Mouse (Mus musculus) left cerebral cortex, postnatal 10 days (tissue): Measurements from ENCODE around the gene Anapc2. TPM values are rescaled to one million over a fixed set of nuclear protein-coding genes. Genes with fewer than 3 reads are reported as not detected.
A peak's percentile ranks its signal among the peaks of the same experiment; 100 is the strongest.

Experiments
- DNase-seq, 2 experiments: peaks; one replicate each; pipeline ENCODE4 v3.0.0; 2021 to 2022; ENCODE audit warnings: low spot score in 2 of 2, mixed read lengths in 1 of 2; ENCODE audit errors: extremely low spot score in 1 of 2
- intact Hi-C: fragments of 180-260 bp; cut with DNase I; formaldehyde crosslinking; loops from one replicate; pipeline ENCODE4 v1.15.1; 2025
- total RNA-seq, 2 experiments: library from RNA; stranded (reverse); gene quantifications; 2 replicates each; pipeline ENCODE4 v1.2.3; 2021

The Anapc2 gene
- 10 to 100 TPM; 79.7 to 85.1 TPM for total RNA-seq

- DNase-seq = peak; percentile 96 to 99
- intact Hi-C loops = no loop called here
Measured at GRCm38 (mm10) chr2:25271827-25272511, at the start of gene Anapc2, which contains the start of gene Ssna1. Gene Anapc2 (plus strand): TSS chr2:25272478. Gene Ssna1 (minus strand): TSS chr2:25272438.

- intact Hi-C loops = no loop called here
- DNase-seq = peak; percentile 38 to 89
Measured at GRCm38 (mm10) chr2:25223681-25224491, 48.4 kb upstream of the Anapc2 start.

- DNase-seq = no peak
- intact Hi-C loops = no loop called here
Measured at GRCm38 (mm10) chr2:25224492-25224765, 47.8 kb upstream of the Anapc2 start, which contains the start of gene Tubb4b. Gene Tubb4b (minus strand): TSS chr2:25224702.

GRCm38 (mm10) chr2:25224766-25225752 is 47.2 kb upstream of the Anapc2 start:
- DNase-seq = peak; percentile 99 to 100
- intact Hi-C loops = no loop called here

DNA sequence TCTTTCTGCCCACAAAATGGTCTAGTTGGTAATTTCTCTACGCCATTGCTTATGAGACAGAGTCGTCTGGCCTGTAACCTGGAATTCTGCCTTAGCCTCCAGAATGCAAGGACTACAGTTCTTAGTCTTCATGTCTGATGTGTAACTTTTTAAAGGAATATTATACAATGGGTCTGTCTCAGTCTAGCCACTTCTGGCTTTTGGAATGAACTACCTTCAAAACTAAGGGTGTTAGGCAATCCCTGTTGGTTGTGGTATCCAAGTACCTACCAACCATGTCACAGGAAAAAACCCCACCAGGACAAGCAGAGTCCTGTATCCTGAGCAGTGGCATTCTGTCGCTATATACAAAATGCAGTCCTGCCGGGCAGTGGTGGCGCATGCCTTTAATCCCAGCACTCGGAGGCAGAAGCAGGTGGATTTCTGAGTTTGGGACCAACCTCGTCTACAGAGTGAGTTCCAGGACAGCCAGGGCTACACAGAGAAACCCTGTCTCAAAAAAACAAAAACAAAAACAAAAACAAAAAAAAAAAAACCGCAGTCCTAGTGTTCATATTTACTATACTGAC is 46.4 kb upstream of the Anapc2 start:
- intact Hi-C loops = no loop called here
- no peak for DNase-seq

- intact Hi-C loops = no loop called here
- DNase-seq = peak; percentile 60
Measured at GRCm38 (mm10) chr2:25226864-25227263, 45.4 kb upstream of the Anapc2 start.

GRCm38 (mm10) chr2:25227406-25227805 is 44.9 kb upstream of the Anapc2 start:
- intact Hi-C loops = no loop called here
- DNase-seq = no peak

- intact Hi-C loops = no loop called here
- peak; percentile 82 to 92 for DNase-seq
Measured at GRCm38 (mm10) chr2:25228431-25228889, 43.8 kb upstream of the Anapc2 start.

- intact Hi-C loops = no loop called here
Measured at GRCm38 (mm10) chr2:25228995-25229530, 43.2 kb upstream of the Anapc2 start.

GRCm38 (mm10) chr2:25229582-25229981 is 42.7 kb upstream of the Anapc2 start:
- intact Hi-C loops = no loop called here
- no peak for DNase-seq

More at GRCm38 (mm10) chr2:25228995-25229530, 43.2 kb upstream of the Anapc2 start:
- DNase-seq = no peak

GRCm38 (mm10) chr2:25230581-25230980 is 41.7 kb upstream of the Anapc2 start:
- no peak for DNase-seq
- intact Hi-C loops = no loop called here

- no peak for DNase-seq
- intact Hi-C loops = no loop called here
Measured at GRCm38 (mm10) chr2:25231038-25231437, 41.2 kb upstream of the Anapc2 start.

DNA sequence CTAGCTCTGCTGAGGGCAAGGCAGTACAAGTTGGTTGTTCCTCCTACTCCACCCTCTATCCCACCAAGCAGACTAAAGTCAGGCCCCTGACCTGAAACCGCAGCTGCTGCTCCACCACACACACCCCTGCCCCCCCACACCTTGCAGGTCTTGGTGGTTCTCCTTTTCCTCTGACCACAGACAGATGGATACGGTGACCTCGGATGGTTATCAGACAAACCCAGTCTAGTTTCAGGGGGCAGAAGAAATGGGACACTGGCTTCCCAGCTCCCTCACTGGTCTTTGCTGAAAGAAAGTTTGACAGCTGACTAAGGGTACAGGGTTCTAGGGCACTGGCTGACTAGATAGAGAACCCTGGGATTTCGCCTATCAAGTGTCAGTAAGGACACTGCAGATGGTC is 38.9 kb upstream of the Anapc2 start:
- intact Hi-C loops = no loop called here
- no peak for DNase-seq

DNA sequence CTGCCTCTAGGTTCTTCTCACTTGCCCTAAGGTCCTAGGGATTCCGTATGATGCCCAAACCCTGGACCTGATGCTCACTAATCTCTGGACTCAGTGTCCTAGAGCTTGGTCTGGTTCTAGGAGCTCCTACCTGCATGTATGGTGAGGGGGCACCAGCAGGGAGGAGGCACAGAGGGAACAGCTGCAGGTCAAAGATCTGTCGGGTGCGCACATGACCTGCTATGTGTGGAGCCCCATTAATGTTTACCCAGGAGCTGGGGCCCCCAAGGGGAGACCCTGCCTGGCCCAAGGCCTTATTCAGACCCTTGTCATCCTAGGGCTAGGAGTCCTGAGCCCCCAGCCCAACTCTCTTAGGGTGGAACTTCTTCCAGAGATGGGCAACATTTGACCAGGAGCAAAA is 38.2 kb upstream of the Anapc2 start, which contains the start of gene Slc34a3:
Slc34a3 (minus strand) TSS at position 315 of the 400 bp plus-strand sequence.
- intact Hi-C loops = no loop called here
- DNase-seq = no peak

GRCm38 (mm10) chr2:25234551-25235220 is 37.6 kb upstream of the Anapc2 start:
- intact Hi-C loops = no loop called here
- DNase-seq = no peak

- no peak for DNase-seq
- intact Hi-C loops = no loop called here
Measured at GRCm38 (mm10) chr2:25236614-25237013, 35.7 kb upstream of the Anapc2 start, which contains the start of gene Rnf224. Gene Rnf224 (minus strand): TSS chr2:25236787.

DNA sequence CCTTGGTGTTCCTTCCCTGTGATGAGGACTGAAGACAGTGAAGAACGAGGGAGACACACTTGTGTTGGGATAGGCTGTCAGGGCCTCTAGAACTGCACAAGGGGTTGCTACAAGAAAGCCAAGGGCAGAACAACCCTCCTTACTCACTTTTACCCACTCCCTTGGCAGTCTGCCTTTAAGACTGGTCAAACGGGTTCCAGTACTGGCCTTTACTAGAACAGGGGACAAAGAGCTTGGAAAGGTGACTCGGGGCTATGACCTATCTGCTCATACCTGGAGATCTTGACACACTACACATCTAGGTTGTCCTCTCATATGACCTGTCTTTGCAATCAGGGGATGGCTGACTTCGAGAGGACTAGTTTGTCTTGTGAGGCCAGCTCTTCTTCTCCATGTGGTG is 34.8 kb upstream of the Anapc2 start:
- intact Hi-C loops = no loop called here
- no peak for DNase-seq

GRCm38 (mm10) chr2:25238106-25238505 is 34.2 kb upstream of the Anapc2 start:
- intact Hi-C loops = no loop called here
- DNase-seq = no peak
